31 mouse cellular contexts compared by ENCODE assay signal in genomic region chrX:31775937-31776336, GRCm38 (mm10). TPM values are rescaled to one million over a fixed set of nuclear protein-coding genes. Genes with fewer than 3 reads are reported as not detected.
"Had no signal": no experiment of that assay in that cellular context is flagged by ENCODE, and none has a peak within 500 bp of the region (broad histone marks: within the 10 kb centered on the region; RNA-seq: fewer than 3 reads in every experiment).

No protein-coding gene starts in this region.

RNA-seq across cellular contexts. Expression of gene Btbd35f25, which starts 59.0 kb away (rescaled TPM):
- total RNA-seq: common myeloid progenitor, adult 5-6 weeks; forebrain, postnatal 0 days; gastrocnemius, adult 18-20 months; gastrocnemius, adult 2 months; gastrocnemius, adult 8-10 months; gastrocnemius, postnatal 10 days; gastrocnemius, postnatal 14 days; gastrocnemius, postnatal 25 days; gastrocnemius, postnatal 36 days; gastrocnemius, postnatal 4 days; granulocyte monocyte progenitor cell, adult 5-6 weeks; heart, adult 18-20 months; heart, adult 2 months; heart, adult 8-10 months had no signal
- polyA plus RNA-seq: cortical plate, adult 2 months; embryonic facial prominence, embryonic 10.5 days; embryonic facial prominence, embryonic 11.5 days; embryonic facial prominence, embryonic 12.5 days; embryonic facial prominence, embryonic 13.5 days; embryonic facial prominence, embryonic 14.5 days; embryonic facial prominence, embryonic 15.5 days; erythroblast, embryonic 14.5 days; forebrain, embryonic 10.5 days; forebrain, embryonic 11.5 days; forebrain, embryonic 12.5 days; forebrain, embryonic 13.5 days; forebrain, embryonic 14.5 days; forebrain, embryonic 15.5 days; forebrain, embryonic 16.5 days; forebrain, postnatal 0 days; frontal cortex, adult 2 months; gonadal fat pad, adult 2 months; heart, adult 2 months had no signal
